Mouse (Mus musculus): ENCODE measurements around the gene Alkal2. TPM values are rescaled to one million over a fixed set of nuclear protein-coding genes. Genes with fewer than 3 reads are reported as not detected.

Alkal2 gene
- not detected for polyA plus RNA-seq (2012; fragmentation: generic; extraction: Trizol)
- long read RNA-seq, experiment 1 = 0 reads
- long read RNA-seq, experiment 2 = 0 reads

DNA sequence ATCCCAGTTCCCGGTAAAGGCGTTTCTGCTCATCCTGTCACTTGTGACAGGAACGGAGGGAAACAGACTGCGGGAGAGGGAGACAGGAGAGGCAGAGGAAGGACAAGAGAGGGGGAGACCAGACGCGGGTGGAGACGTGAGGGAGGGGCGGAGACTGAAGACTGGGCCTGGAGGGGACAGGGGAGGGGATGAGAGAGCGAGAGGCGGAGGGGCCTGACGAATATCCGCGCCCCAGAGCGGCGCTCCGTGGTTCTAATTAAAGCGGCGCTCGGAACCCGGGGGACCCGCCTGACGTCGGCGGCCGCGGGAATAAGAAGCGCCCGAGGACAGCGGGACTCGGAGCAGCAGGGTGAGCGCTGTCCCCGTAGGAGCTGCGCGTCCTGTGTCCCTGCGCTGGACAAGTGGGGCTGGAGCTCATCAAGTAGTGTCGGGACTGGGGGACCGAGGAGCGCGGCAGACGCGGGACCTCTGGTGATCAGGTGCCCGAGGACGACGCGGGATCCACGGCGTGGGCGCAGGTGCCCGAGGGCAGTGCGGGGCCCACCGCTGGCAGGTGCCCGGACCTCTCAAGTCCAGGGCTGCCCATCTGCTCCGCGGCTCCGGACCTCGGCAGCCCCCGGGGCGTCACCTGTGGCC, at the start of gene Alkal2:
Gene Alkal2 (plus strand): TSS at position 337 of the 636 bp plus-strand sequence.
- Histone ChIP-seq H3ac (ENCODE audit: control insufficient read depth, insufficient read length, low read depth) (no peak within 1 kb of the TSS), H3K27me3 (ENCODE audit: control insufficient read depth, insufficient read depth, insufficient read length) (peaks cover 38% of the 10 kb centered on the region), H3K79me3 (ENCODE audit: low read depth) (no peaks in the 10 kb centered on the region), H3K36me3 (ENCODE audit: control insufficient read depth, insufficient read depth) (no peaks in the 10 kb centered on the region), H3K79me2 (ENCODE audit: control insufficient read depth, insufficient read depth) (no peaks in the 10 kb centered on the region), H3K4me3 (ENCODE audit: insufficient read depth, poor library complexity, severe bottlenecking) (no peak within 1 kb of the TSS)
- TF ChIP-seq MYOD1 (IDR thresholded peaks at IDR 0.05; ENCODE audit: control insufficient read depth, insufficient read length, low read depth) (no peak), FOSL1 (IDR thresholded peaks at IDR 0.05; ENCODE audit: insufficient read depth, low read length, poor library complexity, severe bottlenecking) (no peak), MAX (IDR thresholded peaks at IDR 0.05) (no peak), USF1 (IDR thresholded peaks at IDR 0.05; ENCODE audit: low read depth) (no peak), CTCF (IDR thresholded peaks at IDR 0.05; ENCODE audit: control insufficient read depth, insufficient read depth, insufficient read length) (no peak), CEBPB (IDR thresholded peaks at IDR 0.05; ENCODE audit: low read depth) (no peak), MYOG (IDR thresholded peaks at IDR 0.05; ENCODE audit: control insufficient read depth, extremely low read depth, insufficient read length) (no peak)

DNA sequence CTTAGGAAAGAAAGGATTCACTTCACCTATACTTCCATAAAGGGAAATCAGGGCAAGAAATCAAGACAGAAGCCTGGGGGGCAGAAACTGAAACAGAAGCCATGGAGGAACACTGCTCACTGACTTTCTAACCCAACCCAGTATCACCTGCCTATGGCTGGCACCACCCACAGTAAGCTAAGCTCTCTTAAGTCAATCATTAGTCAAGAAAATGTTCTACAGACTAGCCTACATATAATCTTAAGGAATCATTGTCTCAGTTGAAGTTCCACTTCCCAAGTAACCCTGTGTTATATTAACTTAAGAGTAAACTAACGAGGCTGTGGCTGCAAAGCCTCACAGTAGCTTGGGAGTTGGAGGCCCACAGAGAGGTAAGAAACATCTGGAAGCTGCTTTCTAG, 35.6 kb upstream of the Alkal2 start:
- Histone ChIP-seq H3K4me3 (ENCODE audit: insufficient read depth, poor library complexity, severe bottlenecking) (no peak overlapping the region), H3K36me3 (ENCODE audit: control insufficient read depth, insufficient read depth) (no peaks in the 10 kb centered on the region), H3K79me2 (ENCODE audit: control insufficient read depth, insufficient read depth) (no peaks in the 10 kb centered on the region), H3K79me3 (ENCODE audit: low read depth) (no peaks in the 10 kb centered on the region), H3ac (ENCODE audit: control insufficient read depth, insufficient read length, low read depth) (no peak overlapping the region), H3K27me3 (ENCODE audit: control insufficient read depth, insufficient read depth, insufficient read length) (peaks cover 16% of the 10 kb centered on the region)
- TF ChIP-seq FOSL1 (IDR thresholded peaks at IDR 0.05; ENCODE audit: insufficient read depth, low read length, poor library complexity, severe bottlenecking) = no peak
- no peak for TF ChIP-seq USF1 (IDR thresholded peaks at IDR 0.05; ENCODE audit: low read depth)

- H3ac ChIP-seq (ENCODE audit: control insufficient read depth, insufficient read length, low read depth) = no peak overlapping the region
- no peaks in the 10 kb centered on the region for H3K79me3 ChIP-seq (ENCODE audit: low read depth)
- H3K4me3 ChIP-seq (ENCODE audit: insufficient read depth, poor library complexity, severe bottlenecking) = no peak overlapping the region
- no peaks in the 10 kb centered on the region for H3K79me2 ChIP-seq (ENCODE audit: control insufficient read depth, insufficient read depth)
- H3K36me3 ChIP-seq (ENCODE audit: control insufficient read depth, insufficient read depth) = no peaks in the 10 kb centered on the region
- H3K27me3 ChIP-seq (ENCODE audit: control insufficient read depth, insufficient read depth, insufficient read length) = peaks cover 16% of the 10 kb centered on the region
- TF ChIP-seq MAX (IDR thresholded peaks at IDR 0.05) = no peak
- no peak for TF ChIP-seq CTCF (IDR thresholded peaks at IDR 0.05; ENCODE audit: control insufficient read depth, insufficient read depth, insufficient read length)
- no peak for TF ChIP-seq MYOD1 (IDR thresholded peaks at IDR 0.05; ENCODE audit: control insufficient read depth, insufficient read length, low read depth)
- TF ChIP-seq MYOG (IDR thresholded peaks at IDR 0.05; ENCODE audit: control insufficient read depth, extremely low read depth, insufficient read length) = no peak
- no peak for TF ChIP-seq FOSL1 (IDR thresholded peaks at IDR 0.05; ENCODE audit: insufficient read depth, low read length, poor library complexity, severe bottlenecking)
- TF ChIP-seq USF1 (IDR thresholded peaks at IDR 0.05; ENCODE audit: low read depth) = no peak
- TF ChIP-seq CEBPB (IDR thresholded peaks at IDR 0.05; ENCODE audit: low read depth) = no peak
Observed at GRCm38 (mm10) chr12:30850902-30851301, 33.2 kb upstream of the Alkal2 start.

DNA sequence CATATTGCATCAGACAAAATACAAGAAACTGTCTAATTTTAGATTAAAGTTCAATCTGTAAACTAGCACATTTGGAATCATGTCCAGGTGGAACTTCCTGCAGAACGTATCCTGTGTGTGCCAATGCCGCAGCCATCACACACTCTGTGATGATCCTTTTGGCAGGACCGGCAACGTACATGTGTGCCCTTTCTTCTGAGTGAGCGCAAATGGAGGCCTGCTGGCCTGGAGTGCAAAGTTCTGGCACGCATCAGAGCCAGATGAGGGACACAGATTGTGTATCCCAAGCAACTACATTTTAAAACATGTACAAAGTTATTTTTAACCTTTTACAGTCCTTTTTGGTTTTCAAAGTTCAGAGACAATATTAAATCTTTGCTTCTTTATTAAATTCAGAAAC, 32.3 kb upstream of the Alkal2 start:
- no peaks in the 10 kb centered on the region for H3K79me2 ChIP-seq (ENCODE audit: control insufficient read depth, insufficient read depth)
- H3ac ChIP-seq (ENCODE audit: control insufficient read depth, insufficient read length, low read depth) = no peak overlapping the region
- TF ChIP-seq USF1 (IDR thresholded peaks at IDR 0.05; ENCODE audit: low read depth) (no peak), FOSL1 (IDR thresholded peaks at IDR 0.05; ENCODE audit: insufficient read depth, low read length, poor library complexity, severe bottlenecking) (no peak), MAX (IDR thresholded peaks at IDR 0.05) (no peak), CTCF (IDR thresholded peaks at IDR 0.05; ENCODE audit: control insufficient read depth, insufficient read depth, insufficient read length) (no peak), MYOG (IDR thresholded peaks at IDR 0.05; ENCODE audit: control insufficient read depth, extremely low read depth, insufficient read length) (no peak), CEBPB (IDR thresholded peaks at IDR 0.05; ENCODE audit: low read depth) (no peak), MYOD1 (IDR thresholded peaks at IDR 0.05; ENCODE audit: control insufficient read depth, insufficient read length, low read depth) (no peak)
- no peak overlapping the region for H3K4me3 ChIP-seq (ENCODE audit: insufficient read depth, poor library complexity, severe bottlenecking)
- peaks cover 16% of the 10 kb centered on the region for H3K27me3 ChIP-seq (ENCODE audit: control insufficient read depth, insufficient read depth, insufficient read length)
- no peaks in the 10 kb centered on the region for H3K79me3 ChIP-seq (ENCODE audit: low read depth)
- no peaks in the 10 kb centered on the region for H3K36me3 ChIP-seq (ENCODE audit: control insufficient read depth, insufficient read depth)

DNA sequence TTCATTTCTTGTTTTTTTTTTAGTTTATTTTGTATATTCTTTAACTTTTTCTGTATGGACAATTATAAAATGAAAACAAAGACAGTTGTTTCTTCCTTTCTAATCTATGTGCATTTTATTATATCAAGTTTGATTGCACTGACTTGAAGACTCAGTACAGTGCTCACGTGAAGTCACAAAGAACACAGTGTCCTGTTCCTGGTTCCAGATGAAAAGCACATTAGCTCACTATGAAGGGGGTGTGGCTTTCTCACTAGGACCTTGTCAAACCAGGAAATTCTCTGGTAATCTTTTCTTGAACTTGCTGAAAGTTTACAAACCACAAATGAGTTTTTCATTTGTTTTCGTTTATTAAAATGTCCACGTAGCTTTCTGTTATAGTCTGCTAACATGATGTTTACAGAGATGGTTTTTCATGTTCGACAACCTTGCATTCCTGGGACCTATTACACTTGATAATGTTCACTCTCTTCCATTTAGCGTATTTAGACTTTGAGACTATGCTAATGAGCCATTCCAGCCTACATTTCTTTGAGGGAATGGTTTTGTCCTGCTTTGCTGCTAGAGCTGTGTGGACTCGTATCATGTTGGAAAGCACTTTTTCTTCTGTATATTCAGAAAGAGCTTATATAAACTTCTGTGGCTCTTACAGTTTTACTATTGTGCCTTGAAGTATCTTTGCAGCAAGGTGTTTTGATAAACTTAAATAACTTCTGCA, 28.5 kb upstream of the Alkal2 start:
- Histone ChIP-seq H3K79me3 (ENCODE audit: low read depth) (no peaks in the 10 kb centered on the region), H3K27me3 (ENCODE audit: control insufficient read depth, insufficient read depth, insufficient read length) (peaks cover 16% of the 10 kb centered on the region), H3ac (ENCODE audit: control insufficient read depth, insufficient read length, low read depth) (no peak overlapping the region), H3K36me3 (ENCODE audit: control insufficient read depth, insufficient read depth) (no peaks in the 10 kb centered on the region), H3K4me3 (ENCODE audit: insufficient read depth, poor library complexity, severe bottlenecking) (no peak overlapping the region), H3K79me2 (ENCODE audit: control insufficient read depth, insufficient read depth) (no peaks in the 10 kb centered on the region)
- TF ChIP-seq FOSL1 (IDR thresholded peaks at IDR 0.05; ENCODE audit: insufficient read depth, low read length, poor library complexity, severe bottlenecking) (no peak), MYOG (IDR thresholded peaks at IDR 0.05; ENCODE audit: control insufficient read depth, extremely low read depth, insufficient read length) (no peak), MYOD1 (IDR thresholded peaks at IDR 0.05; ENCODE audit: control insufficient read depth, insufficient read length, low read depth) (no peak), USF1 (IDR thresholded peaks at IDR 0.05; ENCODE audit: low read depth) (no peak), MAX (IDR thresholded peaks at IDR 0.05) (no peak), CEBPB (IDR thresholded peaks at IDR 0.05; ENCODE audit: low read depth) (no peak), CTCF (IDR thresholded peaks at IDR 0.05; ENCODE audit: control insufficient read depth, insufficient read depth, insufficient read length) (no peak)
